Mouse (Mus musculus) myocyte (in vitro differentiated cells): ENCODE measurements around the gene Atg16l1. TPM values are rescaled to one million over a fixed set of nuclear protein-coding genes. Genes with fewer than 3 reads are reported as not detected.

Source experiments
- H3K27me3 ChIP-seq: one replicate; pipeline ENCODE4 v1.6.1; 2011; ENCODE audit not compliant: control insufficient read depth, insufficient read depth, insufficient read length
- H3K36me3 ChIP-seq: one replicate; pipeline ENCODE4 v1.6.1; 2011; ENCODE audit not compliant: control insufficient read depth, insufficient read depth
- H3K4me2 ChIP-seq: one replicate; pipeline ENCODE4 v1.6.1; 2011; ENCODE audit warnings: low read depth, control low read depth
- H3K4me3 ChIP-seq: one replicate; pipeline ENCODE4 v1.5.1; 2011; ENCODE audit warnings: mild to moderate bottlenecking, control low read depth, moderate library complexity
- H3K79me2 ChIP-seq: one replicate; pipeline ENCODE4 v1.6.1; 2011; ENCODE audit not compliant: control insufficient read depth, insufficient read depth
- H3ac ChIP-seq: one replicate; pipeline ENCODE4 v1.6.1; 2011; ENCODE audit not compliant: control insufficient read depth, insufficient read length
- CEBPB ChIP-seq: IDR thresholded peaks from 2 replicates; pipeline ENCODE4 v1.6.1; 2011; ENCODE audit warnings: mild to moderate bottlenecking, moderate library complexity; ENCODE audit not compliant: poor library complexity, insufficient read depth, severe bottlenecking
- E2F4 ChIP-seq: IDR thresholded peaks from one replicate; pipeline ENCODE4 v1.6.1; 2011; ENCODE audit warnings: mild to moderate bottlenecking, control low read depth, moderate library complexity; ENCODE audit not compliant: insufficient read depth
- MAX ChIP-seq: IDR thresholded peaks from one replicate; pipeline ENCODE4 v1.6.1; 2011; ENCODE audit warnings: low read depth, mild to moderate bottlenecking, control low read depth
- MYOD1 ChIP-seq, 3 experiments: IDR thresholded peaks; one replicate each; pipeline ENCODE4 v1.6.1; 2011; ENCODE audit warnings: control low read depth in 2 of 3, low read depth in 2 of 3, mild to moderate bottlenecking in 2 of 3, moderate library complexity in 1 of 3; ENCODE audit not compliant: insufficient read length in 2 of 3, control insufficient read depth in 1 of 3
- MYOG ChIP-seq, 3 experiments: IDR thresholded peaks; one replicate each; pipeline ENCODE4 v1.6.1; 2011; ENCODE audit warnings: control low read depth in 2 of 3, low read depth in 2 of 3, mild to moderate bottlenecking in 2 of 3; ENCODE audit not compliant: insufficient read length in 2 of 3, control insufficient read depth in 1 of 3, insufficient read depth in 1 of 3
- POLR2A ChIP-seq: IDR thresholded peaks from one replicate; pipeline ENCODE4 v1.6.1; 2011; ENCODE audit warnings: low read depth, mild to moderate bottlenecking, control low read depth, moderate library complexity; ENCODE audit not compliant: insufficient read length
- POLR2AphosphoS2 ChIP-seq: IDR thresholded peaks from one replicate; pipeline ENCODE4 v1.6.1; 2011; ENCODE audit warnings: low read depth, control low read depth; ENCODE audit not compliant: insufficient read length
- REST ChIP-seq: IDR thresholded peaks from one replicate; pipeline ENCODE4 v1.6.1; 2011; ENCODE audit warnings: mild to moderate bottlenecking, control low read depth, moderate library complexity; ENCODE audit not compliant: insufficient read depth, insufficient read length
- SRF ChIP-seq: IDR thresholded peaks from one replicate; pipeline ENCODE4 v1.6.1; 2011; ENCODE audit warnings: low read depth; ENCODE audit not compliant: control insufficient read depth, insufficient read length
- TCF12 ChIP-seq: IDR thresholded peaks from one replicate; pipeline ENCODE4 v1.6.1; 2011; ENCODE audit warnings: mild to moderate bottlenecking, control low read depth; ENCODE audit not compliant: poor library complexity, insufficient read depth, severe bottlenecking
- TCF3 ChIP-seq: IDR thresholded peaks from one replicate; pipeline ENCODE4 v1.6.1; 2011; ENCODE audit warnings: low read depth, control low read depth; ENCODE audit not compliant: insufficient read length
- USF1 ChIP-seq: IDR thresholded peaks from one replicate; pipeline ENCODE4 v1.6.1; 2011; ENCODE audit warnings: low read depth, mild to moderate bottlenecking, control low read depth, moderate library complexity
- polyA plus RNA-seq: library from polyadenylated mRNA; unstranded; fragments of >200 nt; fragmentation: generic; extraction: Trizol; gene quantifications from one replicate; pipeline ENCODE4 v1.2.1, GENCODE M21; 2012; ENCODE audit warnings: missing spikeins

Atg16l1 gene
- polyA plus RNA-seq: 21.8 TPM

DNA sequence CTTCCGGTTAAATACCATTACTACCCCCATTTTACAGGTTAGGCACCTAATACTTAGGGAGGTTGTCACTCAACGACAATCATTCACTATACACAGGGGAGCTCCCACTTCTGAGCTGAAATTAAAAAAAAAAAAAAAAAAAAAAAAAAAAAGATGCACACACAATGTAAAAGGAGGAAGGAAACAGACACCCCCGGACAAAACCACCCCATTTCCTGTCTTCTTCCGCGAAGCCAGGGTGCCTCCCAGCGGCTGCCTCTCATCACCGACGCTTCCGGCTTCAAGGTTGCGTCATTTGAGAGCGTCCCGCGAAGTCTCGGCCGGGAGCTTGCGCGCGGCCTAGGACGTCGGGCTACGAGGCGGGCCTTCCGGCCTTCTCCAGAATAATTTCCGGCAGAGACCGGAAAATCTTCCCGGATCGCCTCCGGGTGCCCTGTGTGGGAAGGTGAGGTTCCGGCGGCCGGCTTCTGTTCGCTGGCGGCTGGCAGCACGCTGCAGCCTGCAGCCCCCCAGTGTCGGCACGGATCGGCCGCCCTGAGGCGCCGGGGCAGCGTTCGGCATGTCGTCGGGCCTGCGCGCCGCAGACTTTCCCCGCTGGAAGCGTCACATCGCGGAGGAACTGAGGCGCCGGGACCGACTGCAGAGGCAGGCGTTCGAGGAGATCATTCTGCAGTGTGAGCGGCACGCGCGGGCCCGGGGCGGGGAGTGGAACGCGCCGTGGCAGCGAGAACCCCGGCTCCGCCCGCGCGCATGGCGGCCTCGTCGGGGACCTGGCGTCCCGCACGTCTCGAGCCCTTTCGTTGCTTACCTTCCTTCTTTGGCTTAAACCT, at the start of gene Atg16l1:
TSS of gene Atg16l1 (plus strand) at position 230 of the 830 bp plus-strand sequence.
- Histone ChIP-seq H3K79me2 (peaks cover 35% of the 10 kb centered on the region), H3K36me3 (peaks cover 13% of the 10 kb centered on the region), H3K4me2 (peak within 1 kb of the TSS; percentile 94), H3K27me3 (peaks cover 8% of the 10 kb centered on the region), H3ac (peak within 1 kb of the TSS; percentile 85), H3K4me3 (peak within 1 kb of the TSS; percentile 50)
- TF ChIP-seq SRF (peak; percentile 42), E2F4 (no peak), POLR2A (peak; percentile 79), CEBPB (peak; percentile 74), POLR2AphosphoS2 (peak; percentile 54), MAX (no peak)

DNA sequence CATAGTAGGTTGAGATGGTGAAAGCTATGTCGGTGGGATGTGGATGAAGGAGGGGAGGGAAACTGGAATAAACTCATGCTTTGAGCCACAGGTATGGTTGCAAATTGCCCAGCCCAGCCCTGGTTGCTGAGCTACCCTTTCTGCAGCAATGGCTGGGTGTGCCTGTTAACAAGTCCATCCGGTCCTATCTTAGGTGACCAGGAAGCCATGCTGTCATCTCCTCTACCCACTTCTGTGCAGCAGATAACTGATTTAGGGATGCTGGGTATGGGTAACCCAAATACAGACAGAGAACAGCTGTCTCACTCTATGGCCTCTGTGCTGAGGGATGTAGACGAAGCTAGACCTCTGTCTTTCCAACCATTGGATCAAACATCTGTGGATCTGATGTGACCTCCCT, 49.3 kb upstream of the Atg16l1 start:
- Histone ChIP-seq H3K79me2 (no peaks in the 10 kb centered on the region), H3K36me3 (no peaks in the 10 kb centered on the region), H3K4me2 (no peak overlapping the region), H3ac (no peak overlapping the region), H3K27me3 (no peaks in the 10 kb centered on the region), H3K4me3 (no peak overlapping the region)
- no peak for TF ChIP-seq TCF12
- no peak for TF ChIP-seq POLR2AphosphoS2
- TF ChIP-seq TCF3: no peak
- TF ChIP-seq CEBPB: no peak
- no peak for TF ChIP-seq MYOD1 (IDR thresholded peaks at IDR 0.05; ENCODE audit: control insufficient read depth in 1 of 3, insufficient read length in 2 of 3, low read depth in 2 of 3)
- TF ChIP-seq SRF: no peak
- TF ChIP-seq E2F4: no peak
- no peak for TF ChIP-seq MYOG (IDR thresholded peaks at IDR 0.05; ENCODE audit: control insufficient read depth in 1 of 3, insufficient read depth in 1 of 3, insufficient read length in 2 of 3, low read depth in 2 of 3)
- no peak for TF ChIP-seq REST
- no peak for TF ChIP-seq POLR2A
- no peak for TF ChIP-seq USF1
- TF ChIP-seq MAX: no peak

DNA sequence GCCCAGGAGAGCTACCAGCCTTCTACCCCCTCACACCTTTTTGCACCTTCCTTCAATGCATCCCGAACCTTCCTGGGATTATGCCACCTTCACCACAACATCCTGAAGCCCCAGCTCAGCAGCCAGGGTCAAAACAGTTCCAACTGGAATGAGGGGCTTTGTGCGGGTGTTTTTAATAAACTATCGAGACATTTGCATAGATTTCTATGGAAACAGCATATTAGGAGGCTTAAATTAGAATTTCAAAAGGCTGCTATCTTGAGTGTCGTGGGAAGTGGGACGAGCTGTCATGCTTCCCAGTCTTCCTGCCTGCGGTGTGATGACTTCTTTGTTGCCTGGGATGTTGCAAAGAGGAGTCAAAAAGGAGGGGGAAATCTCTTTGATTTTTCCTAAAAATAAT, 46.6 kb upstream of the Atg16l1 start:
- no peak overlapping the region for H3ac ChIP-seq
- H3K4me2 ChIP-seq: no peak overlapping the region
- H3K79me2 ChIP-seq: no peaks in the 10 kb centered on the region
- no peaks in the 10 kb centered on the region for H3K27me3 ChIP-seq
- no peak overlapping the region for H3K4me3 ChIP-seq
- no peaks in the 10 kb centered on the region for H3K36me3 ChIP-seq
- no peak for TF ChIP-seq MYOG (IDR thresholded peaks at IDR 0.05; ENCODE audit: control insufficient read depth in 1 of 3, insufficient read depth in 1 of 3, insufficient read length in 2 of 3, low read depth in 2 of 3)
- TF ChIP-seq TCF3: no peak
- TF ChIP-seq POLR2AphosphoS2: no peak
- no peak for TF ChIP-seq USF1
- no peak for TF ChIP-seq CEBPB
- TF ChIP-seq SRF: no peak
- no peak for TF ChIP-seq MAX
- no peak for TF ChIP-seq TCF12
- no peak for TF ChIP-seq REST
- TF ChIP-seq POLR2A: no peak
- TF ChIP-seq MYOD1 (IDR thresholded peaks at IDR 0.05; ENCODE audit: control insufficient read depth in 1 of 3, insufficient read length in 2 of 3, low read depth in 2 of 3): no peak
- no peak for TF ChIP-seq E2F4

DNA sequence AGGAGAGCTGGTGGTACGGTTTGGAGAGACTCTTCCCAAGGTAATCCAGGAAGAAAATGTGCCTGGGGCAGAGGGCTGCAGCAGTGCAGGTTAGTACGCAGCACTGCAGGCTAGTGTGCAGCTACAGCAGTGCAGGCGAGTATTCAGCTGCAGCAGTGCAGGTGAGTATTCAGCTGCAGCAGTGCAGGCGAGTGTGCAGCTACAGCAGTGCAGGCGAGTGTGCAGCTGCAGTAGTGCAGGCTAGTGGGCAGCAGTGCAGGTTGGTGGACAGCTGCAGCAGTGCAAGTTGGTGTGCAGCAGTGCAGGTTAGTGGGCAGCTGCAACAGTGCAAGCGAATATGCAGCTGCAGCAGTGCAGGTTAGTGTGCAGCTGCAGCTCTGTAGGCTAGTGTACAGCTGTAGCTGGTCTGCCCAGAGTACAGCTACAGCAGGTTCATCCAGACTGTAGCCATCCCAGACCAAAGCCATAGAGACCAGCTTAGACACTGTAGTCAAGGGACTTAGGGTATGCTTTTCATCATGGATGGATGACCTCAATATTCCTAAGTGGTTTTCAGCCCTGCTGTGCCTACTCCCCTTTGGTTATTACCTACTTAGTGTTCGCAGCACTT, 45.9 kb upstream of the Atg16l1 start:
- Histone ChIP-seq H3K4me2 (no peak overlapping the region), H3K79me2 (no peaks in the 10 kb centered on the region), H3ac (no peak overlapping the region), H3K4me3 (no peak overlapping the region), H3K36me3 (no peaks in the 10 kb centered on the region), H3K27me3 (no peaks in the 10 kb centered on the region)
- TF ChIP-seq MYOG (IDR thresholded peaks at IDR 0.05; ENCODE audit: control insufficient read depth in 1 of 3, insufficient read depth in 1 of 3, insufficient read length in 2 of 3, low read depth in 2 of 3) (peak in 1 of 3 experiments; percentile 54), E2F4 (no peak), TCF12 (no peak), REST (no peak)
